Mouse (Mus musculus): ENCODE measurements around the gene As3mt. TPM values are rescaled to one million over a fixed set of nuclear protein-coding genes. Genes with fewer than 3 reads are reported as not detected.
A peak's percentile ranks its signal among the peaks of the same experiment; 100 is the strongest.

As3mt gene
- polyA plus RNA-seq, 1 experiment, result 8.5 TPM

GRCm38 (mm10) chr19:46691078-46691477 lies 16.2 kb upstream of the As3mt start:
- peaks cover 2% of the 10 kb centered on the region; the same call in 1 of the 2 replicates for H3K4me1 ChIP-seq (ENCODE audit: control insufficient read depth, insufficient read depth, low read length)
- TF ChIP-seq POLR2A (IDR thresholded peaks at IDR 0.05; ENCODE audit: borderline replicate concordance, control insufficient read depth, low read depth, low read length), result no peak
- TF ChIP-seq CTCF (IDR thresholded peaks at IDR 0.05; ENCODE audit: control insufficient read depth, insufficient read depth, low read length), result no peak
- H3K27ac ChIP-seq (ENCODE audit: control insufficient read depth, insufficient read depth, low read depth, low read length, poor library complexity), result no peak overlapping the region
- WGBS, result 33% methylated on average over 2 of the region's 2 CpGs
- no peak overlapping the region for H3K4me3 ChIP-seq (replicated peaks; ENCODE audit: control insufficient read depth, low read depth, low read length)

- Histone ChIP-seq H3K4me3 (replicated peaks; ENCODE audit: control insufficient read depth, low read depth, low read length) (no peak overlapping the region), H3K27ac (ENCODE audit: control insufficient read depth, insufficient read depth, low read depth, low read length, poor library complexity) (no peak overlapping the region), H3K4me1 (ENCODE audit: control insufficient read depth, insufficient read depth, low read length) (peaks cover 6% of the 10 kb centered on the region)
- TF ChIP-seq CTCF (IDR thresholded peaks at IDR 0.05; ENCODE audit: control insufficient read depth, insufficient read depth, low read length) (no peak), POLR2A (IDR thresholded peaks at IDR 0.05; ENCODE audit: borderline replicate concordance, control insufficient read depth, low read depth, low read length) (no peak)
- 78% methylated on average over 4 of the region's 4 CpGs for WGBS
These were observed 14.1 kb upstream of the As3mt start for GRCm38 (mm10) chr19:46693146-46693545.

GRCm38 (mm10) chr19:46696482-46696881 lies 10.8 kb upstream of the As3mt start:
- H3K27ac ChIP-seq (ENCODE audit: control insufficient read depth, insufficient read depth, low read depth, low read length, poor library complexity), result no peak overlapping the region
- peaks cover 5% of the 10 kb centered on the region for H3K4me1 ChIP-seq (ENCODE audit: control insufficient read depth, insufficient read depth, low read length)
- 94% methylated on average over 8 of the region's 8 CpGs for WGBS
- no peak overlapping the region for H3K4me3 ChIP-seq (replicated peaks; ENCODE audit: control insufficient read depth, low read depth, low read length)
- TF ChIP-seq POLR2A (IDR thresholded peaks at IDR 0.05; ENCODE audit: borderline replicate concordance, control insufficient read depth, low read depth, low read length) (no peak), CTCF (IDR thresholded peaks at IDR 0.05; ENCODE audit: control insufficient read depth, insufficient read depth, low read length) (no peak)

GRCm38 (mm10) chr19:46696943-46697342 lies 10.3 kb upstream of the As3mt start:
- Histone ChIP-seq H3K4me1 (ENCODE audit: control insufficient read depth, insufficient read depth, low read length) (peaks cover 5% of the 10 kb centered on the region), H3K27ac (ENCODE audit: control insufficient read depth, insufficient read depth, low read depth, low read length, poor library complexity) (no peak overlapping the region), H3K4me3 (replicated peaks; ENCODE audit: control insufficient read depth, low read depth, low read length) (no peak overlapping the region)
- TF ChIP-seq POLR2A (IDR thresholded peaks at IDR 0.05; ENCODE audit: borderline replicate concordance, control insufficient read depth, low read depth, low read length) (no peak), CTCF (IDR thresholded peaks at IDR 0.05; ENCODE audit: control insufficient read depth, insufficient read depth, low read length) (no peak)
- 90% methylated on average over 7 of the region's 7 CpGs for WGBS

DNA sequence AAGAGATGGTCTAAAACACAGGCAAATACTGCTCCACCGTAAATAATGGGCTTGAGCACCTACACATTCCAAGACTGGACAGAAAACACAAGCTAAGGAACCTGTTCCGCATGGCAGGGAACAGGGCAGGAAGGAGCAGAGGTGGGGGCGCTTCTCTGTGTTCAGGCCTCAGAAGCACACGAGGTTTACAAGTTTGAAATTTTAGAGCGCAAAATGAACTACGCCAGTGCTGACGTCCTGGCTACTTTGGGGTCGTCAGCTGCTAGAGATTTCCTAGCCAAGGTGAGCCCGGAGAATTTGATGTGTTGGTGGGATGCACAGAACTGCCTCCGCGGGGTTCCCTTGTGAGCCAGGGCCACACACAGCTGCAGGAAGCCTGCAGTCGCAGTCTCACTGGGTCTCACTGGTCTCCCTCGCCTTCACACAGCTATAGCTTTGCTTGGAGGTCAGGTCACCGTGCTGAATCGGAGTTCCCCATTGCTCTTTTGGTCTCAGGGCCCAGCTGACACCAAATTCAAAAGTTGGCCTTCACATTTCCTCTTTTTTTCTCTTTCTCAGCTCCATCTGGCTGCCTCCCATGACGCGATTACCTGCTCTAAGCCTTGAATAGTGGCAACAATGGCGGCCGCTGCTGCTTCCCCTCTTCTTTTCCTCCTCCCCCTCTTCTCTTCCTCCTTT lies 9.3 kb upstream of the As3mt start:
- TF ChIP-seq CTCF (IDR thresholded peaks at IDR 0.05; ENCODE audit: control insufficient read depth, insufficient read depth, low read length) (no peak), POLR2A (IDR thresholded peaks at IDR 0.05; ENCODE audit: borderline replicate concordance, control insufficient read depth, low read depth, low read length) (no peak)
- Histone ChIP-seq H3K4me3 (replicated peaks; ENCODE audit: control insufficient read depth, low read depth, low read length) (no peak overlapping the region), H3K27ac (ENCODE audit: control insufficient read depth, insufficient read depth, low read depth, low read length, poor library complexity) (peak overlapping the region; percentile 52), H3K4me1 (ENCODE audit: control insufficient read depth, insufficient read depth, low read length) (peaks cover 5% of the 10 kb centered on the region)
- WGBS, result 43% methylated on average over 19 of the region's 19 CpGs

GRCm38 (mm10) chr19:46699011-46699481 lies 8.2 kb upstream of the As3mt start:
- Histone ChIP-seq H3K4me1 (ENCODE audit: control insufficient read depth, insufficient read depth, low read length) (peaks cover 5% of the 10 kb centered on the region), H3K27ac (ENCODE audit: control insufficient read depth, insufficient read depth, low read depth, low read length, poor library complexity) (peak overlapping the region; percentile 52), H3K4me3 (replicated peaks; ENCODE audit: control insufficient read depth, low read depth, low read length) (no peak overlapping the region)
- TF ChIP-seq CTCF (IDR thresholded peaks at IDR 0.05; ENCODE audit: control insufficient read depth, insufficient read depth, low read length) (no peak), POLR2A (IDR thresholded peaks at IDR 0.05; ENCODE audit: borderline replicate concordance, control insufficient read depth, low read depth, low read length) (0 out of 2 replicates have a peak, but pooled peaks have one; percentile 9)
- 20% methylated on average over 10 of the region's 10 CpGs for WGBS

- H3K27ac ChIP-seq (ENCODE audit: control insufficient read depth, insufficient read depth, low read depth, low read length, poor library complexity), result no peak overlapping the region
- peaks cover 8% of the 10 kb centered on the region for H3K4me1 ChIP-seq (ENCODE audit: control insufficient read depth, insufficient read depth, low read length)
- TF ChIP-seq POLR2A (IDR thresholded peaks at IDR 0.05; ENCODE audit: borderline replicate concordance, control insufficient read depth, low read depth, low read length) (no peak), CTCF (IDR thresholded peaks at IDR 0.05; ENCODE audit: control insufficient read depth, insufficient read depth, low read length) (no peak)
- WGBS, result 85% methylated on average over 9 of the region's 9 CpGs
- no peak overlapping the region for H3K4me3 ChIP-seq (replicated peaks; ENCODE audit: control insufficient read depth, low read depth, low read length)
These were observed 6.1 kb upstream of the As3mt start for GRCm38 (mm10) chr19:46701156-46701555.

GRCm38 (mm10) chr19:46705779-46706495 lies 1.3 kb upstream of the As3mt start:
- WGBS, result 7% methylated on average over 7 of the region's 7 CpGs
- Histone ChIP-seq H3K4me3 (replicated peaks; ENCODE audit: control insufficient read depth, low read depth, low read length) (no peak overlapping the region), H3K4me1 (ENCODE audit: control insufficient read depth, insufficient read depth, low read length) (peaks cover 4% of the 10 kb centered on the region; the same call in 1 of the 2 replicates), H3K27ac (ENCODE audit: control insufficient read depth, insufficient read depth, low read depth, low read length, poor library complexity) (no peak overlapping the region)
- TF ChIP-seq CTCF (IDR thresholded peaks at IDR 0.05; ENCODE audit: control insufficient read depth, insufficient read depth, low read length) (no peak), POLR2A (IDR thresholded peaks at IDR 0.05; ENCODE audit: borderline replicate concordance, control insufficient read depth, low read depth, low read length) (no peak)
